Mouse (Mus musculus): ENCODE measurements around the gene Zbtb12. TPM values are rescaled to one million over a fixed set of nuclear protein-coding genes. Genes with fewer than 3 reads are reported as not detected.

The Zbtb12 gene
- polyA plus RNA-seq, 1 experiment from 2014 or later: 0.33 TPM

DNA sequence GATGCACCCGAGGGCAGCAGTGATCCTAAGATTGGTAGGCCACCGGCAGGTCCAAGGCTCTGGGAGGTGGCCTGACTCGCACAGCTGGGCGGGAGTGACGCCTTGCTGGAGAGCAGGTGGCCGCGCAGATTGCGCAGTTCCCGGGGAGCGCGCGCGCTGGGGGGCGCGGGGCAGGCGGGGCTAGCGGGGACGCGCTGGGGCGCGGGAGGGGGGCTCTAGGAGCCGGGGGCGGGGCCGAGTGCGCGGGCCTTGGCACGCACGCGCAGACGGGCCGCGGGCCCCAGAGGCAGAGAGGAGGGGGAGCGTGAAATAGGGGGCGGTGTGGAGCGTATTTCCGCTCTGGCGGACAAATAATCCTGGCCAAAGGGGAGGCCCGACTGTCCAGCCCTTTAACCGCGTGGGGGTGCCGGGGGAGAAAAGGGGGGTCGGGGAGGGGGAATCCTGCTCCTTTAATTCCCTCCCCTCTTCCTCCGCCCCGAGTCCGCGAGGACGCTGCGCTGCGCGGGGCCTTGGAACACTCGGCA lies 14.9 kb downstream of the Zbtb12 start:
- H3K9ac ChIP-seq (replicated peaks): peak overlapping the region; percentile 78

DNA sequence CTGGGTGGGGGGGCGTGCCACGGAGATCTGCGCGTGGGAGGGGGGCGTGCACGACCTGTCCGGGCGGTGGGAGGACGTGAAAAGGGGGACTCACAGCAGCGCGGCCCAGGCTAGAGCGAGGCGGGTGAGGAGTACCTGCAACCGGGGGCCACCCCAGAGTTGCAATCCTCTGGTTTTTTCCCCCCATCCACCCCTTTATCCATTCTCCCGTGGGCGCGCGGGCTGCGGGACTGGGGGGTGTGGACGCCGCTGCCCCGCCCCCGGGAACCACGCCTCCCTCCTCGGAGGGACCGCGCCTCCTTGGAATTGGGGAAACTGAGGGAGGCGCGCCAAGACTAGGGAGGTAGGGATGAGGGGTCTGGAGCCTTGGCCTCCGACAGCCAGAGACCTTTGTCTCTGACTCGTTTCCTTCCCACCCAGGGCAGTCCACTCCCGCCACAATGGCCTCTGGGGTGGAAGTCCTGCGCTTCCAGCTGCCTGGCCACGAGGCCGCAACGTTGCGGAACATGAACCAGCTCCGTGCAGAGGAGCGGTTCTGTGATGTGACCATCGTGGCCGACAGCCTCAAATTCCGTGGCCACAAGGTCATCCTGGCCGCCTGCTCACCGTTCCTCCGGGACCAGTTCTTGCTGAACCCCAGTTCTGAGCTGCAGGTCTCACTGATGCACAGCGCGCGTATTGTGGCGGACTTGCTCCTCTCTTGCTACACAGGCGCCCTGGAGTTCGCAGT lies 15.7 kb downstream of the Zbtb12 start:
- no peaks in the 10 kb centered on the region for H3K36me3 ChIP-seq (replicated peaks; ENCODE audit: insufficient read depth, low read length)
- peak overlapping the region; percentile 78 for H3K9ac ChIP-seq (replicated peaks)
- peak overlapping the region; percentile 98 for H3K4me2 ChIP-seq (ENCODE audit: low read depth, low read length)
- no peaks in the 10 kb centered on the region for H3K27me3 ChIP-seq (ENCODE audit: insufficient read depth, low read length)
- DNase-seq (peak; percentile 60), ATAC-seq (no peak)
- TF ChIP-seq CTCF (IDR thresholded peaks at IDR 0.05; ENCODE audit: low read depth): no peak
- no peak for TF ChIP-seq EP300 (IDR thresholded peaks at IDR 0.05; ENCODE audit: low read depth)
- WGBS (ENCODE audit: insufficient replicate concordance): 13% methylated on average over 51 of the region's 51 CpGs
- peaks cover 25% of the 10 kb centered on the region for H3K4me1 ChIP-seq (ENCODE audit: insufficient read depth)
- H3K4me3 ChIP-seq (ENCODE audit: low read depth, low read length): peak overlapping the region; percentile 72
- peak overlapping the region; percentile 77 for H3K27ac ChIP-seq (ENCODE audit: low read depth)
- H3K9me3 ChIP-seq (ENCODE audit: low read length): no peaks in the 10 kb centered on the region; the same call in 1 of the 2 replicates

More for the DNA sequence above, 14.9 kb downstream of the Zbtb12 start:
- TF ChIP-seq EP300 (IDR thresholded peaks at IDR 0.05; ENCODE audit: low read depth) (peak; percentile 15; the same call in 1 of the 2 replicates), CTCF (IDR thresholded peaks at IDR 0.05; ENCODE audit: low read depth) (peak; percentile 34)
- Histone ChIP-seq H3K9me3 (ENCODE audit: low read length) (no peaks in the 10 kb centered on the region; the same call in 1 of the 2 replicates), H3K4me3 (ENCODE audit: low read depth, low read length) (peak overlapping the region; percentile 72), H3K27ac (ENCODE audit: low read depth) (peak overlapping the region; percentile 77), H3K27me3 (ENCODE audit: insufficient read depth, low read length) (no peaks in the 10 kb centered on the region), H3K4me1 (ENCODE audit: insufficient read depth) (peaks cover 25% of the 10 kb centered on the region), H3K36me3 (replicated peaks; ENCODE audit: insufficient read depth, low read length) (no peaks in the 10 kb centered on the region), H3K4me2 (ENCODE audit: low read depth, low read length) (peak overlapping the region; percentile 98)
- peak; percentile 94 for DNase-seq
- under 1% methylated on average over 29 of the region's 51 CpGs for WGBS (ENCODE audit: insufficient replicate concordance)
- peak; percentile 87 for ATAC-seq

DNA sequence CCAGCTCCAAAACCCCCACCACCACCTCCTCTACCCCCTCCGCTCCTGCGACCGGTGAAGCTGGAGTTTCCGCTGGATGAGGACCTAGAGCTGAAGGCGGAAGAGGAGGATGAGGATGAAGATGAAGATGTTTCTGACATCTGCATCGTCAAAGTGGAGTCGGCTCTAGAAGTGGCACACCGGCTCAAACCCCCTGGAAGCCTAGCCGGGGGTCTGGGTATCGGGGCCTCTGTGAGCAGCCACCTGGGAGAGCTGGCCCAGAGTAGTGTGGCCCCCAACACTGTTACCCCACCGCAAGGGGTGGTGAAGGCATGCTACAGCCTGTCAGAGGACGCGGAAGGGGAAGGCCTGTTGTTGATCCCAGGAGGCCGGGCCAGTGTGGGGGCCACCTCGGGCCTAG lies 16.4 kb downstream of the Zbtb12 start:
- no peak overlapping the region for H3K9ac ChIP-seq (replicated peaks)
- DNase-seq: no peak
- no peaks in the 10 kb centered on the region for H3K36me3 ChIP-seq (replicated peaks; ENCODE audit: insufficient read depth, low read length)
- ATAC-seq: no peak
- 92% methylated on average over 15 of the region's 15 CpGs for WGBS (ENCODE audit: insufficient replicate concordance)
- H3K4me2 ChIP-seq (ENCODE audit: low read depth, low read length): 0 out of 2 replicates have a peak overlapping the region, but pooled peaks have one; percentile 98
- no peaks in the 10 kb centered on the region for H3K27me3 ChIP-seq (ENCODE audit: insufficient read depth, low read length)
- H3K9me3 ChIP-seq (ENCODE audit: low read length): no peaks in the 10 kb centered on the region; the same call in 1 of the 2 replicates
- no peak overlapping the region for H3K27ac ChIP-seq (ENCODE audit: low read depth)
- H3K4me1 ChIP-seq (ENCODE audit: insufficient read depth): peaks cover 28% of the 10 kb centered on the region
- TF ChIP-seq CTCF (IDR thresholded peaks at IDR 0.05; ENCODE audit: low read depth): no peak
- H3K4me3 ChIP-seq (ENCODE audit: low read depth, low read length): no peak overlapping the region

DNA sequence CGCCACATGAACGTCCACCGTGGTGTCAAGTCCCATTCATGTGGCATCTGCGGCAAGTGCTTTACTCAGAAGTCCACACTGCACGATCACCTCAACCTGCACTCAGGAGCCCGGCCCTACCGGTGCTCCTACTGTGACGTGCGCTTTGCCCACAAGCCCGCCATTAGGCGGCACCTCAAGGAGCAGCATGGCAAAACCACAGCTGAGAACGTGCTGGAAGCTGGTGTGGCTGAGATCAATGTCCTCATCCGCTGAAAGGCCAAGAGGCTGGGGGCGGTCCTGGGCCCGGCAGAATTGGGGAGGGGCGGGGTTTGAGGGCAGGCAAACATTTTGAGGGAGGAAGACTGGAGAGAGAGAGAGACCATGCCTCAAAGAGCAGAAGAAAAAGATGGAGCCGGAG lies 17.1 kb downstream of the Zbtb12 start:
- Histone ChIP-seq H3K4me1 (ENCODE audit: insufficient read depth) (peaks cover 28% of the 10 kb centered on the region), H3K27ac (ENCODE audit: low read depth) (no peak overlapping the region), H3K4me2 (ENCODE audit: low read depth, low read length) (no peak overlapping the region), H3K9me3 (ENCODE audit: low read length) (no peaks in the 10 kb centered on the region; the same call in 1 of the 2 replicates), H3K4me3 (ENCODE audit: low read depth, low read length) (no peak overlapping the region), H3K36me3 (replicated peaks; ENCODE audit: insufficient read depth, low read length) (no peaks in the 10 kb centered on the region), H3K27me3 (ENCODE audit: insufficient read depth, low read length) (no peaks in the 10 kb centered on the region), H3K9ac (replicated peaks) (no peak overlapping the region)
- TF ChIP-seq EP300 (IDR thresholded peaks at IDR 0.05; ENCODE audit: low read depth) (no peak), CTCF (IDR thresholded peaks at IDR 0.05; ENCODE audit: low read depth) (no peak)
- DNase-seq (no peak), ATAC-seq (no peak)
- 72% methylated on average over 17 of the region's 17 CpGs for WGBS (ENCODE audit: insufficient replicate concordance)

DNA sequence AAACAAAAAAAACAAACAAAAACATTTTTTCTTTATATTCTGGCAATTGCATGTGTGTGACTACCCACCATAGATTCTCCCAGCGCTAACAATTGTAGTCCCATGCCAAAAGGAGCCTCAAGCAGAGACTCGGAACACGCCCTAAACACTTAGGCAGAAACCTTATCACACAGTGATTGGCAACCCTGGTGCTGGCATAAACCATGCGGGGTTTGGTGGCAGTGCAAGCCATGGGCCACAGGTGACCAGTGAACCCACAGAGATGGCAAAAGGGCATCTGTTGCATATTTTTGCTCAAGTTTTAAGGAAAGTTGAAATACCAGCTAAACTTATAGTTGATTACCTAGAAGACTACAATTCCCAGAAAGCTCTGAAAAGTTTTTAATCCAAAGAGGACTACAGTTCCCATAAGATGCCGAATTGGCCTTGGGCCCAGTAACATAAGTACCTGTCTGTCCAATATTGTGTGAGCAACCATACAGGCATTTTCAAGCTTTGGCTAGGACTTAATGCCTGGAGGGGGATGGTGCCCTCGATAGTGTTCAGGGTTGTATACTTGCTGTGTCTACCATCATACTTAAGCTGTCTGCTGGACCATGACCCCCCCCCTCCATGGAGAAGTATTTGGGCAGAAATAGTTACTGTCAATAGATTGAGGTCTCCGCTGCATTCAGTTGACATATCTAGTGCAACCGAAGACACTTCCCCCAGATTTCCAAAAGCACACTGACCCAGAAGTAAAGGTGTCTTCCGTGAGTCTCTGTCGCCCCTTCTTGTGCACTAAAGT lies 18.3 kb downstream of the Zbtb12 start:
- Histone ChIP-seq H3K4me2 (ENCODE audit: low read depth, low read length) (peak overlapping the region; percentile 97), H3K9ac (replicated peaks) (peak overlapping the region; percentile 87), H3K4me3 (ENCODE audit: low read depth, low read length) (peak overlapping the region; percentile 90), H3K4me1 (ENCODE audit: insufficient read depth) (peaks cover 28% of the 10 kb centered on the region), H3K27ac (ENCODE audit: low read depth) (peak overlapping the region; percentile 94), H3K9me3 (ENCODE audit: low read length) (no peaks in the 10 kb centered on the region), H3K27me3 (ENCODE audit: insufficient read depth, low read length) (no peaks in the 10 kb centered on the region), H3K36me3 (replicated peaks; ENCODE audit: insufficient read depth, low read length) (peaks cover under 1% of the 10 kb centered on the region; the same call in 1 of the 2 replicates)
- TF ChIP-seq EP300 (IDR thresholded peaks at IDR 0.05; ENCODE audit: low read depth) (no peak), CTCF (IDR thresholded peaks at IDR 0.05; ENCODE audit: low read depth) (no peak)
- ATAC-seq: no peak
- DNase-seq: no peak
- WGBS (ENCODE audit: insufficient replicate concordance): 12% methylated on average over 10 of the region's 10 CpGs

DNA sequence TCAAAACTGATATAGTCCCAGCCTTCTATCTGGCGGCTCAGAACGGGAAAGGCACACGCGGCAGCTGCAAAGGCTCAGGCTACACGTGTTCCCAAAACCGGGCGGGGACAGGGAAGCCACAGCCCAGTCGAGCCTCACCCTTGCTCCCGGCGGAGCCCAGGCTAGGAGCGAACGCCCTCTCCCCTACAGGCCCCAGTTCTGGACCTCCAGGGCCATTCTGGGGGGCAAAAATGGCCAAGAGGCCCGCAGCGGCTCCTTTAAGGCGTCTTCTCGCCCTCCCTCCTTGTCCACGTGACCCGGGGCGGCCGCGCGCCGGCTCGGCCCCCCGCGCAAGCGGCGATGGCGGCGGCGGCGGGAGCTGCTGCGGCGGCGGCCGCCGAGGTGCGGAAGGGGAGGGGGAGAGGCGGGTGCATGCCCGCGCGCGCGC lies 18.9 kb downstream of the Zbtb12 start, which contains the start of the genes C2 and Ehmt2:
C2 (minus strand) TSS at position 106 of the 427 bp plus-strand sequence.
Ehmt2 (plus strand) TSS at position 310 of the 427 bp plus-strand sequence.
- ATAC-seq: peak; percentile 52
- DNase-seq: peak; percentile 83
- no peaks in the 10 kb centered on the region for H3K27me3 ChIP-seq (ENCODE audit: insufficient read depth, low read length)
- H3K9ac ChIP-seq (replicated peaks): peak within 1 kb of the TSS; percentile 87
- no peaks in the 10 kb centered on the region for H3K9me3 ChIP-seq (ENCODE audit: low read length)
- WGBS (ENCODE audit: insufficient replicate concordance): under 1% methylated on average over 14 of the region's 44 CpGs
- TF ChIP-seq EP300 (IDR thresholded peaks at IDR 0.05; ENCODE audit: low read depth) (no peak), CTCF (IDR thresholded peaks at IDR 0.05; ENCODE audit: low read depth) (no peak)
- peak within 1 kb of the TSS; percentile 90 for H3K4me3 ChIP-seq (ENCODE audit: low read depth, low read length)
- peak within 1 kb of the TSS; percentile 97 for H3K4me2 ChIP-seq (ENCODE audit: low read depth, low read length)
- peaks cover 6% of the 10 kb centered on the region; the same call in 1 of the 2 replicates for H3K36me3 ChIP-seq (replicated peaks; ENCODE audit: insufficient read depth, low read length)
- H3K4me1 ChIP-seq (ENCODE audit: insufficient read depth): peaks cover 26% of the 10 kb centered on the region
- peak within 1 kb of the TSS; percentile 94 for H3K27ac ChIP-seq (ENCODE audit: low read depth)

Data from liver, postnatal 0 days (tissue).